26 mouse cellular contexts compared by ENCODE assay signal in genomic region chr9:24920031-24920445, GRCm38 (mm10).
DNase-seq lines count a peak whose midpoint lies in the region; ATAC-seq and TF ChIP-seq lines count a peak whose summit lies in the region.
"Had no signal": no experiment of that assay in that cellular context is flagged by ENCODE, and none has a peak within 500 bp of the region (broad histone marks: within the 10 kb centered on the region; RNA-seq: fewer than 3 reads in every experiment).

No protein-coding gene starts in this region.

- intact Hi-C loops in heart, adult 2 months (cut with DNase I), result loop anchor here (2.0 kb wide), 1 partner anchor 23 kb away; no protein-coding TSS in a partner anchor
- intact Hi-C loops in heart, postnatal 36 days (cut with DNase I), result no loop called here

- TF ChIP-seq CTCF in heart, adult 2 months (IDR thresholded peaks at IDR 0.05), result no peak

- no peak overlapping the region for H3K9ac ChIP-seq in heart, adult 2 months (ENCODE audit: low read depth, low read length)
- H3K9ac ChIP-seq in heart, embryonic 11.5 days (ENCODE audit: low read depth, low read length), result no peak overlapping the region
- H3K9ac ChIP-seq in heart, embryonic 16.5 days (ENCODE audit: low read length), result no peak overlapping the region
- H3K9ac ChIP-seq: forebrain, embryonic 12.5 days; kidney, embryonic 15.5 days; limb, embryonic 12.5 days; stomach, embryonic 15.5 days had no signal

- no peaks in the 10 kb centered on the region for H3K36me3 ChIP-seq in heart, adult 2 months (ENCODE audit: control insufficient read depth, insufficient read depth, low read length)
- no peaks in the 10 kb centered on the region for H3K36me3 ChIP-seq in heart, embryonic 11.5 days (ENCODE audit: control insufficient read depth, insufficient read depth, low read length)
- no peaks in the 10 kb centered on the region for H3K36me3 ChIP-seq in heart, embryonic 16.5 days (ENCODE audit: control insufficient read depth, insufficient read depth)
- H3K36me3 ChIP-seq: forebrain, embryonic 12.5 days; kidney, embryonic 15.5 days; limb, embryonic 12.5 days; stomach, embryonic 15.5 days had no signal

- no peaks in the 10 kb centered on the region for H3K79me2 ChIP-seq in heart, adult 2 months (replicated peaks; ENCODE audit: control insufficient read depth, insufficient read depth, low read length)

- TF ChIP-seq POLR2A in heart, adult 2 months (IDR thresholded peaks at IDR 0.05; ENCODE audit: insufficient read depth, low read depth, low read length), result no peak

- ATAC-seq in heart, embryonic 11.5 days (replicated peaks; ENCODE audit: insufficient number of reproducible peaks, low FRiP score, low TSS enrichment), result peak; percentile 49; the same call in 1 of the 2 replicates
- peak; percentile 76 for ATAC-seq in heart, embryonic 16.5 days (replicated peaks; ENCODE audit: extremely low read depth, insufficient read depth, low FRiP score)
- ATAC-seq: activated CD4-positive, CD25-positive, alpha-beta regulatory T cell, adult 4 months; CD4-positive, CD25-positive, alpha-beta regulatory T cell, adult 4 months; hindbrain, embryonic 16.5 days had no signal

- H3K4me2 ChIP-seq in heart, embryonic 11.5 days, result no peak overlapping the region
- no peak overlapping the region for H3K4me2 ChIP-seq in heart, embryonic 16.5 days (ENCODE audit: low read depth, low read length)
- H3K4me2 ChIP-seq: forebrain, embryonic 12.5 days; kidney, embryonic 15.5 days; limb, embryonic 12.5 days; liver, embryonic 11.5 days; stomach, embryonic 15.5 days had no signal

- TF ChIP-seq EP300 in heart, adult 2 months (IDR thresholded peaks at IDR 0.05; ENCODE audit: insufficient read depth, low read depth, low read length), result no peak

- H3K27me3 ChIP-seq in heart, adult 2 months (ENCODE audit: control insufficient read depth, insufficient read depth, low read length), result no peaks in the 10 kb centered on the region
- no peaks in the 10 kb centered on the region for H3K27me3 ChIP-seq in heart, embryonic 11.5 days (ENCODE audit: control insufficient read depth, insufficient read depth, low read length)
- H3K27me3 ChIP-seq in heart, embryonic 16.5 days (ENCODE audit: control insufficient read depth, insufficient read depth, low read length), result no peaks in the 10 kb centered on the region
- H3K27me3 ChIP-seq: forebrain, embryonic 12.5 days; kidney, embryonic 15.5 days; limb, embryonic 12.5 days; stomach, embryonic 15.5 days had no signal

- peak overlapping the region; percentile 13; the same call in 1 of the 2 replicates for H3K27ac ChIP-seq in heart, adult 2 months
- peak overlapping the region; percentile 17; the same call in 1 of the 2 replicates for H3K27ac ChIP-seq in heart, embryonic 11.5 days (ENCODE audit: low read depth, low read length)
- peak overlapping the region; percentile 66 for H3K27ac ChIP-seq in heart, embryonic 16.5 days (ENCODE audit: low read length)
- H3K27ac ChIP-seq: forebrain, embryonic 12.5 days; kidney, embryonic 15.5 days; layer of hippocampus, adult 2 months; left cerebral cortex, adult 2 months; limb, embryonic 12.5 days; stomach, embryonic 15.5 days had no signal

- DNase-seq in heart, adult 2 months, result peak; percentile 31 to 62
- DNase-seq in heart, postnatal 36 days, result peak; percentile 23 to 44
- no peak for DNase-seq in kidney, postnatal 25 days
- no peak for DNase-seq in urinary bladder, postnatal 10 days (ENCODE audit: low spot score)
- DNase-seq in T-cell, adult 2 months (ENCODE audit: low spot score), result no peak
- DNase-seq: adrenal gland, adult 2 months; adrenal gland, postnatal 36 days; cerebellum, adult 18-20 months; cerebellum, postnatal 10 days; gastrocnemius, postnatal 14 days; kidney, adult 18-20 months; kidney, postnatal 36 days; midbrain, embryonic 14.5 days had no signal

- no peaks in the 10 kb centered on the region for H3K9me3 ChIP-seq in heart, embryonic 11.5 days (replicated peaks; ENCODE audit: control insufficient read depth, low read length)
- H3K9me3 ChIP-seq in heart, embryonic 16.5 days (replicated peaks; ENCODE audit: control insufficient read depth, low read length), result no peaks in the 10 kb centered on the region
- H3K9me3 ChIP-seq: forebrain, embryonic 12.5 days; kidney, embryonic 15.5 days; limb, embryonic 12.5 days; stomach, embryonic 15.5 days had no signal

- H3K4me3 ChIP-seq in heart, adult 2 months, result no peak overlapping the region
- no peak overlapping the region for H3K4me3 ChIP-seq in heart, embryonic 11.5 days (ENCODE audit: low read depth, low read length)
- H3K4me3 ChIP-seq in heart, embryonic 16.5 days (ENCODE audit: low read length), result no peak overlapping the region
- H3K4me3 ChIP-seq: erythroblast, embryonic 14.5 days; forebrain, embryonic 12.5 days; kidney, embryonic 15.5 days; layer of hippocampus, adult 2 months; left cerebral cortex, adult 2 months; limb, embryonic 12.5 days; stomach, embryonic 15.5 days had no signal

- 32% methylated on average over 9 of the region's 9 CpGs for WGBS in heart, adult 2 months
- WGBS in heart, embryonic 11.5 days (ENCODE audit: insufficient replicate concordance), result 41% methylated on average over 9 of the region's 9 CpGs
- WGBS in heart, embryonic 16.5 days, result 54% methylated on average over 9 of the region's 9 CpGs

- no peaks in the 10 kb centered on the region; the same call in 1 of the 2 replicates for H3K4me1 ChIP-seq in heart, adult 2 months (ENCODE audit: control insufficient read depth, insufficient read depth, low read length)
- peaks cover 14% of the 10 kb centered on the region for H3K4me1 ChIP-seq in heart, embryonic 11.5 days (ENCODE audit: control insufficient read depth, insufficient read depth, low read length)
- H3K4me1 ChIP-seq in heart, embryonic 16.5 days (ENCODE audit: control insufficient read depth, insufficient read depth, low read length), result peaks cover 9% of the 10 kb centered on the region
- H3K4me1 ChIP-seq: kidney, embryonic 15.5 days; limb, embryonic 12.5 days; stomach, embryonic 15.5 days had no signal

Comparison
In these comparisons a context has a peak if more than half of its experiments do, and no peak if none do; other contexts are left out.
1. DNase-seq: peak in heart, adult 2 months (2 of 2) and heart, postnatal 36 days (2 of 2); none in kidney, postnatal 25 days (0 of 2), urinary bladder, postnatal 10 days (single experiment) and T-cell, adult 2 months (single experiment).
2. H3K27ac ChIP-seq: peak in every context shown above with its lines; median percentile 66 in heart, embryonic 16.5 days; 17 in heart, embryonic 11.5 days; 13 in heart, adult 2 months.